Mouse (Mus musculus): ENCODE results near the gene Gm11236. TPM values are rescaled to one million over a fixed set of nuclear protein-coding genes. Genes with fewer than 3 reads are reported as not detected.

Gene Gm11236
- polyA plus RNA-seq, 1 experiment from 2014 or later: not detected

Other genes starting within 250 kb of the Gm11236 start
- not detected in 2 replicates for gene Gm11487, start 233.0 kb upstream of the Gm11236 start, polyA plus RNA-seq (2014; fragmentation: Nextera tagmentation; extraction: Ambion mirVana)
- gene Gm11238, start 30.2 kb upstream of the Gm11236 start, polyA plus RNA-seq (2014; fragmentation: Nextera tagmentation; extraction: Ambion mirVana): not detected in 2 replicates
- gene Gm11237, start 15.1 kb upstream of the Gm11236 start, polyA plus RNA-seq (2014; fragmentation: Nextera tagmentation; extraction: Ambion mirVana): not detected in 2 replicates
- 0.20 TPM in 1 of 2 replicates, not detected in the other for gene Gm11239, start 30.2 kb downstream of the Gm11236 start, polyA plus RNA-seq (2014; fragmentation: Nextera tagmentation; extraction: Ambion mirVana)
- gene Gm428, start 45.4 kb downstream of the Gm11236 start, polyA plus RNA-seq (2014; fragmentation: Nextera tagmentation; extraction: Ambion mirVana): not detected in 2 replicates
- gene Rasef, start 152.9 kb downstream of the Gm11236 start, polyA plus RNA-seq (2014; fragmentation: Nextera tagmentation; extraction: Ambion mirVana): 3.6 and 3.9 TPM in 2 replicates
- not detected in 2 replicates for gene Gm11758, start 238.1 kb downstream of the Gm11236 start, polyA plus RNA-seq (2014; fragmentation: Nextera tagmentation; extraction: Ambion mirVana)